Mouse (Mus musculus) neural tube, embryonic 11.5 days (tissue): ENCODE results near the gene Sik2. TPM values are rescaled to one million over a fixed set of nuclear protein-coding genes. Genes with fewer than 3 reads are reported as not detected.

Source experiments
- ATAC-seq: fragments of 200-750 bp; cut with Nextera tagmentation; 2 replicates; pipeline ENCODE4 v1.8.0; 2017; ENCODE audit warnings: moderate number of reproducible peaks, mild to moderate bottlenecking, moderate TSS enrichment, moderate library complexity; ENCODE audit not compliant: insufficient read depth, low FRiP score, low TSS enrichment
- DNase-seq: peaks from one replicate; pipeline ENCODE4 v3.0.0-alpha.2; 2015; ENCODE audit warnings: low spot score
- H3K27ac ChIP-seq: fragments of 300-500 bp; sonication (generic); 2 replicates; pipeline ENCODE4 v1.5.1; 2014; ENCODE audit warnings: low read depth, mild to moderate bottlenecking, low read length
- H3K27me3 ChIP-seq: fragments of 300-500 bp; sonication (generic); 2 replicates; pipeline ENCODE4 v1.6.1; 2014; ENCODE audit warnings: mild to moderate bottlenecking, low read length, mixed read lengths; ENCODE audit not compliant: control insufficient read depth, insufficient read depth
- H3K36me3 ChIP-seq: fragments of 300-500 bp; sonication (generic); 2 replicates; pipeline ENCODE4 v1.6.1; 2014; ENCODE audit warnings: mild to moderate bottlenecking, low read length, moderate library complexity, mixed read lengths; ENCODE audit not compliant: control insufficient read depth, insufficient read depth
- H3K4me1 ChIP-seq: fragments of 300-500 bp; sonication (generic); 2 replicates; pipeline ENCODE4 v1.6.1; 2014; ENCODE audit warnings: low read length, mixed read lengths; ENCODE audit not compliant: control insufficient read depth, insufficient read depth
- H3K4me2 ChIP-seq: fragments of 300-500 bp; sonication (generic); 2 replicates; pipeline ENCODE4 v1.6.1; 2014; ENCODE audit warnings: low read depth, mild to moderate bottlenecking, moderate library complexity
- H3K4me3 ChIP-seq: fragments of 300-500 bp; sonication (generic); 2 replicates; pipeline ENCODE4 v1.5.1; 2014; ENCODE audit warnings: low read depth, low read length
- H3K9ac ChIP-seq: fragments of 300-500 bp; sonication (generic); 2 replicates; pipeline ENCODE4 v1.6.1; 2014; ENCODE audit warnings: mild to moderate bottlenecking, low read length
- H3K9me3 ChIP-seq: fragments of 300-500 bp; sonication (generic); 2 replicates; pipeline ENCODE4 v1.6.1; 2016; ENCODE audit warnings: low read length; ENCODE audit not compliant: control insufficient read depth
- WGBS: fragments of 180-500 bp; shearing (Covaris S2); extraction: QIAGEN DNeasy Blood & Tissue Kit; methylation state at CpG from one replicate; pipeline ENCODE4 v1.1.7; 2014; 5-methylcytosine and 5-hydroxymethylcytosine counted together
- polyA plus RNA-seq: library from polyadenylated mRNA; unstranded; fragments of >200 nt; fragmentation: Nextera tagmentation; extraction: Ambion mirVana; gene quantifications from 2 replicates; pipeline ENCODE4 v1.2.1, GENCODE M21; 2014

Gene Sik2
- polyA plus RNA-seq, 1 experiment from 2014 or later, result 12.4 TPM

- 19% methylated on average over 10 of the region's 10 CpGs for WGBS
- no peak for ATAC-seq
- DNase-seq, result no peak
- H3K27me3 ChIP-seq, result no peaks in the 10 kb centered on the region
- H3K9me3 ChIP-seq, result no peaks in the 10 kb centered on the region
- no peaks in the 10 kb centered on the region for H3K36me3 ChIP-seq
- H3K27ac ChIP-seq, result no peak overlapping the region
- peak overlapping the region; percentile 87 for H3K4me2 ChIP-seq
- H3K4me1 ChIP-seq, result peaks cover 2% of the 10 kb centered on the region; the same call in 1 of the 2 replicates
- peak overlapping the region; percentile 83; the same call in 1 of the 2 replicates for H3K9ac ChIP-seq
- H3K4me3 ChIP-seq, result peak overlapping the region; percentile 83
These were observed 1.2 kb downstream of the Sik2 start for GRCm38 (mm10) chr9:51007726-51008067.

DNA sequence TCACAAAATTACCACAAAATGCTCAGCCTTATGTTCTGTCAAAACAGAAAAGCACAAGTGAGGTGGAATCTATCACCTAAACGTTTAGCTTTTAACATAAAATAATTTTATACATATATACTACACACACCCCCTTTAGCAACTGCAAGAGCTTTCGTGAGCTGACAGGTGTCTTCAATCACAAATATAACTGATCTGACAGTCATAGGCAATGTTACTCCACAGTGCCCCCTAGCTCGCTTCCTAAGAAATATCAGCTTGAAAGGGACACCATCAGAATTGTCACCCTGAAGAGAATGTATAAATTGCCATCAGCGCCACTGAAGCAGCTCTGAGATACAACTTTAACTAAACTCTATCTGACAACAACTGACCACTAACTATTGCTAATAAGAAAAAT, 2.0 kb downstream of the Sik2 start:
- WGBS, result 8% methylated on average over 4 of the region's 4 CpGs

DNA sequence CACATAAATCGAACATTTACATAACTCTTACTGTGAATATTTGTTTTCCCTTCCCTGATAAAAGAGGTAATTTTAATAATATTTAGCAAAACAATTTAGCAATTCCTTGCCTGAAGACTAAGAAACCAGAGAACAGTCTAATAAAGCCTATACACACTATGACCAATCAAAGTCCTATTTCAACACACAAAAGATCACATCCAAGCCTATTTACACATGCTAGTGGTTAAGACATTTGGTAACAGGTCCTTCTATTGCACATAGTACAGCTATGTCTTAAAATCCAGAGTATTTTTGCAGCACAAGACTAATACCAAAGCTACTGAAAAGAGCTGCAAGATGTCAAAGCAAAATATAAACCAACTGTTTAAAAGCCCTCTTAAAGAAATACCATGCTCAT, 4.8 kb downstream of the Sik2 start:
- DNase-seq, result no peak

More for the DNA sequence above, 2.0 kb downstream of the Sik2 start:
- Histone ChIP-seq H3K9me3 (no peaks in the 10 kb centered on the region), H3K27ac (no peak overlapping the region), H3K4me1 (peaks cover 2% of the 10 kb centered on the region; the same call in 1 of the 2 replicates), H3K4me2 (no peak overlapping the region), H3K27me3 (no peaks in the 10 kb centered on the region), H3K9ac (no peak overlapping the region), H3K4me3 (no peak overlapping the region), H3K36me3 (no peaks in the 10 kb centered on the region)
- DNase-seq, result peak; percentile 51
- no peak for ATAC-seq

DNA sequence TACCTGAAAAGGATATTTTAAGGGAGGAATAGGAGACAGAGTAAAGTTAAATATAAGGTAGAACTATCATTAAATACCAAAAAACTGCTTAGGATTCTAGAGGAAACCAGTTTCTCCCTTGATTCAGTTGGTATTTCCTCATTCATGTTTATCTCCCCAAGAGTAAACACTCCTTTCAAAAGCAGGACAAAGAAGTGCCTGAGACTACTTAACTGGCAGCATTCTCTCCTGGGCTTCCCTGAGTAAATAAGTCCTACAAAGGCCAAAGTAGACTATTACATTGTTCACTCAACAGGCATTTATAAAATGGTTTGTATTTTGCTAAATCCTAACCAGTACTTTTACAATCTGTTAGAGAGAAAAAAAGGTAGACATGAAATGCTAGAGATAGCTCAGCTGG, 22.2 kb downstream of the Sik2 start:
- no peaks in the 10 kb centered on the region for H3K27me3 ChIP-seq
- no peaks in the 10 kb centered on the region for H3K36me3 ChIP-seq
- H3K4me1 ChIP-seq, result 0 out of 2 replicates have a peak, but pooled peaks cover 6% of the 10 kb centered on the region
- no peak overlapping the region for H3K9ac ChIP-seq
- no peak overlapping the region for H3K4me3 ChIP-seq
- DNase-seq (no peak), ATAC-seq (no peak)
- H3K27ac ChIP-seq, result no peak overlapping the region
- no peak overlapping the region for H3K4me2 ChIP-seq
- no peaks in the 10 kb centered on the region for H3K9me3 ChIP-seq

More for the DNA sequence above, 4.8 kb downstream of the Sik2 start:
- no peak overlapping the region for H3K4me3 ChIP-seq
- WGBS, result 88% methylated on average over 1 of the region's 1 CpGs
- no peaks in the 10 kb centered on the region for H3K9me3 ChIP-seq
- peaks cover 2% of the 10 kb centered on the region; the same call in 1 of the 2 replicates for H3K4me1 ChIP-seq
- no peak overlapping the region for H3K9ac ChIP-seq
- no peaks in the 10 kb centered on the region for H3K36me3 ChIP-seq
- H3K27me3 ChIP-seq, result no peaks in the 10 kb centered on the region
- H3K4me2 ChIP-seq, result no peak overlapping the region
- no peak overlapping the region for H3K27ac ChIP-seq
- ATAC-seq, result no peak

GRCm38 (mm10) chr9:50986123-50986522, 22.8 kb downstream of the Sik2 start:
- Histone ChIP-seq H3K4me3 (no peak overlapping the region), H3K27ac (no peak overlapping the region), H3K9me3 (no peaks in the 10 kb centered on the region), H3K4me1 (0 out of 2 replicates have a peak, but pooled peaks cover 6% of the 10 kb centered on the region), H3K4me2 (no peak overlapping the region), H3K9ac (no peak overlapping the region), H3K27me3 (no peaks in the 10 kb centered on the region), H3K36me3 (no peaks in the 10 kb centered on the region)
- ATAC-seq, result no peak
- no peak for DNase-seq
- 10% methylated on average over 8 of the region's 8 CpGs for WGBS

GRCm38 (mm10) chr9:50981499-50982190, 27.2 kb downstream of the Sik2 start:
- Histone ChIP-seq H3K4me2 (no peak overlapping the region), H3K36me3 (no peaks in the 10 kb centered on the region), H3K27me3 (no peaks in the 10 kb centered on the region), H3K9ac (no peak overlapping the region), H3K9me3 (no peaks in the 10 kb centered on the region), H3K4me1 (peaks cover under 1% of the 10 kb centered on the region; the same call in 1 of the 2 replicates), H3K4me3 (no peak overlapping the region), H3K27ac (no peak overlapping the region)
- ATAC-seq, result no peak
- DNase-seq, result no peak
- WGBS, result 94% methylated on average over 4 of the region's 4 CpGs

GRCm38 (mm10) chr9:50974631-50975030, 34.2 kb downstream of the Sik2 start:
- Histone ChIP-seq H3K4me1 (peaks cover 5% of the 10 kb centered on the region; the same call in 1 of the 2 replicates), H3K4me3 (no peak overlapping the region), H3K27me3 (no peaks in the 10 kb centered on the region), H3K4me2 (no peak overlapping the region), H3K27ac (no peak overlapping the region), H3K36me3 (no peaks in the 10 kb centered on the region), H3K9me3 (no peaks in the 10 kb centered on the region), H3K9ac (no peak overlapping the region)
- 92% methylated on average over 7 of the region's 7 CpGs for WGBS
- DNase-seq (no peak), ATAC-seq (no peak)

DNA sequence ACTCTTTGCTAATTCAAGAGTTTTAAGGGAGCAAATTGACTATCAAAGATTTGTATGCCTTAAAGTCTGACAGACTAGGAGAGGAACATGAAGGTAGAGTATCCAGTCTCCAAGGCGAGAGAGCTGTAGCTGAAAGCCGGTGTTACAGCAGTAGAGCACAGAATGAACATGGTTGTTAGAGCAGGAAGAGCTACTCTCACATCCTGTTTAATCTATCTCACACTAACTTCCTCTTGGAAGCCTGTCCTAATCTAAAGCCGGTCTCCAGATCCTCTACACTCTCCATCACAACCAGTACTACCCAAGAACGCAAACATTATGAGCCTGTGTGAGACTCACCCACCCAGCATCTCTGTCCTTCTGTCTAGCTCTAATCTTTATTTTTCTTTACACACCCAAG, 38.5 kb downstream of the Sik2 start:
- 90% methylated on average over 4 of the region's 4 CpGs for WGBS
- Histone ChIP-seq H3K36me3 (no peaks in the 10 kb centered on the region), H3K4me2 (no peak overlapping the region), H3K9ac (no peak overlapping the region), H3K4me1 (no peaks in the 10 kb centered on the region), H3K27me3 (no peaks in the 10 kb centered on the region), H3K9me3 (no peaks in the 10 kb centered on the region), H3K27ac (no peak overlapping the region), H3K4me3 (no peak overlapping the region)
- ATAC-seq, result no peak
- no peak for DNase-seq

DNA sequence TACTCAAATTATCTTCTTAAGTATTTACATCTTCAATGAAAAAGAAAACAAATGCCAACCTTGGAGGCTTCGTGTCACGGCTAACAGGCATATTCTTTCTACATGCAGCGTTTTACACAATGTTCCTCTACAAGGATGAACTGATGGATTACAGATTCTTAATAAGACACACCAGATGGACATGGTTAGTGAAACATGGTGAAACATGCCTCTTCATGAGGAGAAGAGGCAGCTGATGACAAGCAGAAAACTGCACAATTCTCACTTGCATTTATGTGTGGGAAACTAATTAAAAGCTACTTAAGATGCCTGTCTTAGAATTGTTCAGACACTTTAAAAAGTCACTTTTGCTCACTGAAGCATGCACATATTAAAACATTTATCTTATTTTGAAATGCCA, 39.6 kb downstream of the Sik2 start:
- Histone ChIP-seq H3K4me2 (no peak overlapping the region), H3K36me3 (no peaks in the 10 kb centered on the region), H3K9me3 (no peaks in the 10 kb centered on the region), H3K27ac (no peak overlapping the region), H3K9ac (no peak overlapping the region), H3K4me3 (no peak overlapping the region), H3K4me1 (no peaks in the 10 kb centered on the region), H3K27me3 (no peaks in the 10 kb centered on the region)
- 92% methylated on average over 3 of the region's 3 CpGs for WGBS
- DNase-seq, result no peak
- no peak for ATAC-seq
